Mouse (Mus musculus) liver, adult 2 months (tissue): ENCODE measurements around the gene Sept9. TPM values are rescaled to one million over a fixed set of nuclear protein-coding genes. Genes with fewer than 3 reads are reported as not detected.

ENCODE experiments used
- DNase-seq: peaks from one replicate; pipeline ENCODE4 v3.0.0-alpha.2; 2011; ENCODE audit warnings: low read depth, low spot score; ENCODE audit errors: extremely low read depth
- H3K27ac ChIP-seq: fragments of 200-500 bp; replicated peaks from 2 replicates; pipeline ENCODE4 v1.5.1; 2012; ENCODE audit warnings: low read depth, mild to moderate bottlenecking, control low read depth, inconsistent platforms, low read length; ENCODE audit not compliant: insufficient read depth
- H3K27me3 ChIP-seq: fragments of 200-500 bp; 2 replicates; pipeline ENCODE4 v1.6.1; 2012; ENCODE audit warnings: mild to moderate bottlenecking, moderate library complexity, low read length, inconsistent platforms; ENCODE audit not compliant: control insufficient read depth, insufficient read depth
- H3K36me3 ChIP-seq: fragments of 200-500 bp; 2 replicates; pipeline ENCODE4 v1.6.1; 2012; ENCODE audit warnings: low read length, inconsistent platforms; ENCODE audit not compliant: control insufficient read depth, insufficient read depth
- H3K4me1 ChIP-seq: fragments of 200-500 bp; 2 replicates; pipeline ENCODE4 v1.6.1; 2011; ENCODE audit warnings: low read length; ENCODE audit not compliant: control insufficient read depth, insufficient read depth
- H3K4me3 ChIP-seq: fragments of 200-500 bp; 2 replicates; pipeline ENCODE4 v1.5.1; 2011; ENCODE audit warnings: low read depth, mild to moderate bottlenecking, control low read depth, low read length, moderate library complexity; ENCODE audit not compliant: insufficient read depth
- H3K79me2 ChIP-seq: fragments of 200-500 bp; 2 replicates; pipeline ENCODE4 v1.6.1; 2012; ENCODE audit warnings: inconsistent platforms, mild to moderate bottlenecking, low read length, moderate library complexity; ENCODE audit not compliant: control insufficient read depth, insufficient read depth
- H3K9ac ChIP-seq: fragments of 200-500 bp; 2 replicates; pipeline ENCODE4 v1.6.1; 2012; ENCODE audit warnings: low read depth, mild to moderate bottlenecking, control low read depth, inconsistent platforms, low read length
- CTCF ChIP-seq: fragments of 200-500 bp; IDR thresholded peaks from 2 replicates; pipeline ENCODE4 v1.5.1; 2011; ENCODE audit warnings: low read depth, low read length, control low read depth
- POLR2A ChIP-seq: fragments of 200-500 bp; IDR thresholded peaks from 2 replicates; pipeline ENCODE4 v1.6.1; 2011; ENCODE audit warnings: low read length, control low read depth; ENCODE audit not compliant: insufficient read depth; ENCODE audit errors: extremely low read depth
- WGBS: fragments of 180-500 bp; shearing (Covaris S2); methylation state at CpG from one replicate; pipeline ENCODE4 v1.1.7; 2018; 5-methylcytosine and 5-hydroxymethylcytosine counted together
- polyA plus RNA-seq: library from polyadenylated mRNA; depleted of rRNA; stranded (reverse); fragments of >200 nt; gene quantifications from 2 replicates; pipeline ENCODE4 v1.2.3, GENCODE M21; 2012
- total RNA-seq: library from RNA; depleted of rRNA; stranded (reverse); fragments of >200 nt; gene quantifications from 2 replicates; pipeline ENCODE4 v1.2.3, GENCODE M21; 2014

The Sept9 gene
- total and polyA plus RNA-seq, 2 experiments = 18.8 to 21.2 TPM

DNA sequence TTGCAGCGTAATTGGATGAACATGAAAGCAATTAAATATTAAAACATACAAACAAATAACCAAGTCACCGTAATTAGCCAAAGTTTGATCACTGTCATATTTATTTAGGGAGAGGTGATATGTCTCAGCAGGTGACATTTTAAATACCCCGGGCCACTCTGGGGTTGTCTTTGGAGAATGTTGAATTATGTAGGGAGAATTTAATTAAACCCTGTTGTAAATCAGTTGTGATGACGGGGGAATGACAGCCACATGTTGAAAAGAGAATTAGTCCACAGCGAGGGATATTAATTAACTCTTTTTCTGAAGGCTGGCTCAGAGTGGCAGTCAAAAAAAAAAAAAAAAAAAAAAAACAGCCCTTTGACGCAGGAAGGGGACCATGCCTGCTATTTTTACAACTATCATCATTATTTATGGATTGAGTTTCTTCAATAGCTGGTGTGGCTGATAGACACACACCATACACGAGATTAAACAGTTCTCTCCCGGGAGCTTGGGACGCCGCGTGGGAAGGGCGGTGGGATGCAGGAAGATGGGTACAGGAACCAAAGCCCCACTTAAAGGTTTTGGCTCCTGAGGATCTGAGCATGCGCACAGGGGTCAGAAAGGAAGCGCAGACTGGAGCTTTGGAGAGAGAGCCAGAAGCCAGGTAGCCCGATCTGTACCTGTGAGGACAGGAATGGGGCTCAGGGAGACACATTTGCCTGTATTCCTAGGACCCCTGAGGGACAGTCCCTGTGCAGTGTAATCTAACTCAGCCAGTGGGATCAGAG is 186.1 kb downstream of the Sept9 start:
- WGBS = 53% methylated on average over 15 of the region's 15 CpGs
- no peak overlapping the region for H3K9ac ChIP-seq
- H3K79me2 ChIP-seq = no peaks in the 10 kb centered on the region
- TF ChIP-seq CTCF = no peak
- TF ChIP-seq POLR2A = no peak
- H3K36me3 ChIP-seq = no peaks in the 10 kb centered on the region
- H3K4me3 ChIP-seq = no peak overlapping the region
- H3K27ac ChIP-seq = no peak overlapping the region
- no peaks in the 10 kb centered on the region for H3K27me3 ChIP-seq
- no peak for DNase-seq
- H3K4me1 ChIP-seq = 0 out of 2 replicates have a peak, but pooled peaks cover 3% of the 10 kb centered on the region

DNA sequence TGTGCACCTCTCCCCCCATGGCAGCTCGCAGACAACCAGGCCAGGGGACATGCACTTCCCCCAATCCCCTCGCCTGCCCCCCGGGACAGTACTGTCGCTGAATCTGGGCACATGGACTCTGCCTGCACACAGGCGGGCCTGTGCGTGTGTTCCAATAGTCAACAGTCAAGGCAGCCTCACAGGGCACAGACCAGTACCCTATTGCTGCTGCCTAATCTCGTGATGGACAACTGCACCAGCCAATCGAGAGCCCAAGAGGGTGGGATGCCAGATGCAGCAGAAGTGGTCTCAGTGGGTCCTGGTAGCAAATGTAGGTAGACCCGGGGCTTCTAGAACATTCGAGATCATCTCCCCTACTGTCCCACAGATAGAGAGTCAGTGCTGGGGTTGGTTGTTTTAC is 187.8 kb downstream of the Sept9 start:
- WGBS = 71% methylated on average over 10 of the region's 10 CpGs
- Histone ChIP-seq H3K27ac (no peak overlapping the region), H3K9ac (no peak overlapping the region)

DNA sequence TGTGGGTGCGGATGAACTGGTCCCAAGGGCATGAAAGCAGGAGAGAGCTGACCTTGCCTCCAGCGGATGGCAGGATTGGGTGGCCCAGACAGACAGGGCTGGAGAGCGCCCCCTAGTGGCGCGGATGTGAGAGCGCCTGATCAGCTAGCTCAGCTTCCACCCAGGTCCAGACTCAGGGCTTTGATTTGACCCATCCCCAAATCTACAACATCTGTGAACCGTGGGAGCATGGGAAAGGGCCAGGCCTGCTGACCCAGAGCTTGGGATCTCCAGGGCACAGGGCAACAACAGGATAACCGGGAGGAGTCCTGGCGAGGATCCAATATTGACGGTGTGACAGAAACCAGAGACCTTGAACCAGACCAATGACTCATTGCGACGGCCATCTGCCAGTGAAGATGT is 190.5 kb downstream of the Sept9 start:
- H3K27ac ChIP-seq = no peak overlapping the region
- no peaks in the 10 kb centered on the region for H3K79me2 ChIP-seq
- H3K4me3 ChIP-seq = no peak overlapping the region
- peaks cover 8% of the 10 kb centered on the region; the same call in 1 of the 2 replicates for H3K4me1 ChIP-seq
- H3K36me3 ChIP-seq = no peaks in the 10 kb centered on the region
- H3K9ac ChIP-seq = no peak overlapping the region
- peak; percentile 97 for DNase-seq
- no peak for TF ChIP-seq POLR2A
- peak; percentile 93 for TF ChIP-seq CTCF
- 5% methylated on average over 12 of the region's 12 CpGs for WGBS
- H3K27me3 ChIP-seq = no peaks in the 10 kb centered on the region; the same call in 1 of the 2 replicates

More for the DNA sequence above, 187.8 kb downstream of the Sept9 start:
- DNase-seq = no peak
- TF ChIP-seq POLR2A (no peak), CTCF (no peak)
- no peaks in the 10 kb centered on the region for H3K36me3 ChIP-seq
- H3K27me3 ChIP-seq = no peaks in the 10 kb centered on the region
- H3K4me3 ChIP-seq = no peak overlapping the region
- peaks cover 8% of the 10 kb centered on the region; the same call in 1 of the 2 replicates for H3K4me1 ChIP-seq
- no peaks in the 10 kb centered on the region for H3K79me2 ChIP-seq

DNA sequence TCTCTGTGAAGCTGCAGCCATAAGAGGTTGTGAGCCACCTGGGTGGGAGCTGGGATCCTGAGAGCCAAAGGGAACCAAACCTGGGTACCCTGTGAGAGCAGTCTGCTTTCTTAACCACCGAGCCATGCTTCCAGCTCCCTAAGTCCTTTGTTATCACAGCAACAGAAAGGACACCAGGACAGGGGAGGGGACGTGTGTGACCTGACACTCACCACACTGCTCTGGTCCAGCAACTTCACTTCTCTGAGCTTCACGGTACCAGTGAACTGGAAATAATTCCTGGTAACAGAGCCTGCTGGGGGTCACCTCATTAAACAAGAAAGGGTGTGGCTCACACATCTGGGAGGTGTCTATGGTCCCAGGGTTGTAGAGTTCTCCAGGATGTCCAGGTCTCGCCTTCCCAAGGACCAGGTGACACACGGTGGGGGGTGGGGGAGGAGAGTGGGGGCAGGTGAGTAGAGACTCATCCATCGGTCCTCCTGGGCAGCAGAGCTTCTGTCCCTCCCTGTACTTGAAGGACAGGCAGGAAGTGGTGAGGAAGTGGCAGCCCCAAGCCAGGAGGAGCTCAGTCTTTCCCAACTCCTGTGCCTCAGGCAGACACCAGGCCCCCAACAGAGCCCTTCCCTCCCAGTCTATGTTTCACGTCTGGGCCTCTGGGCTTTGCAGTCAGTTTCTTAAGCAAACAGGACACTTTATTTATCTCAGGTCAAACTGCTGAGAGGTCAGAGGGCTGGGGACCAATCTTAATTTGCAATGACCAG is 191.5 kb downstream of the Sept9 start:
- Histone ChIP-seq H3K27me3 (no peaks in the 10 kb centered on the region; the same call in 1 of the 2 replicates), H3K36me3 (no peaks in the 10 kb centered on the region), H3K4me1 (peaks cover 8% of the 10 kb centered on the region; the same call in 1 of the 2 replicates), H3K9ac (no peak overlapping the region), H3K79me2 (no peaks in the 10 kb centered on the region), H3K27ac (no peak overlapping the region), H3K4me3 (no peak overlapping the region)
- TF ChIP-seq POLR2A (no peak), CTCF (no peak)
- DNase-seq = peak; percentile 27
- WGBS = 31% methylated on average over 7 of the region's 7 CpGs

DNA sequence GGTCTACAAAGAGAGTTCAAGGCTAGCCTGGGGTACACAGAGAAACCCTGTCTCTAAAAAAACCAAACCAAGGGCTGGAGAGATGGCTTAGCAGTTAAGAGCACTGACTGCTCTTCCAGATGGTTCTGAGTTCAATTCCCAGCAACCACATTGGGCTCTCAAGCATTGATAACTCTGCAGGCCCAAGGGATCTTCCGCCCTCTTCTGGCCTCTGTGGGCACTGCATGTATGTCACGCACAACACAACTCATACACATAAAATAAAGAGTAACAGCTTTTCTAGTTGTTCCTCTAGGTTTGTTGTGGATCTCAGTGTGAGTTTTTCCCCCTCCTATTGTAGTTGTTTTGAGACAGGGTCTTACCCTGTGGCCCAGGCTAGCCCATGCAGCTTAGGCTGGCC is 192.8 kb downstream of the Sept9 start:
- TF ChIP-seq CTCF = peak; percentile 60
- no peak for TF ChIP-seq POLR2A
- DNase-seq = no peak
- H3K27me3 ChIP-seq = no peaks in the 10 kb centered on the region; the same call in 1 of the 2 replicates
- no peak overlapping the region for H3K27ac ChIP-seq
- no peak overlapping the region for H3K4me3 ChIP-seq
- H3K36me3 ChIP-seq = no peaks in the 10 kb centered on the region
- H3K9ac ChIP-seq = no peak overlapping the region
- no peaks in the 10 kb centered on the region for H3K79me2 ChIP-seq
- peaks cover 8% of the 10 kb centered on the region; the same call in 1 of the 2 replicates for H3K4me1 ChIP-seq
- WGBS = 93% methylated on average over 2 of the region's 2 CpGs
